Mouse (Mus musculus): ENCODE measurements around the gene Plk1. TPM values are rescaled to one million over a fixed set of nuclear protein-coding genes. Genes with fewer than 3 reads are reported as not detected.
A peak's percentile ranks its signal among the peaks of the same experiment; 100 is the strongest.

Gene Plk1
- total RNA-seq, 4 experiments from 2014 or later = 0.31 to 0.66 (median 0.46) TPM

- DNase-seq (ENCODE audit: low spot score) = no peak
These were observed 34.7 kb downstream of the Plk1 start for GRCm38 (mm10) chr7:122193919-122194318.

- no peak for DNase-seq (ENCODE audit: low spot score)
These were observed 37.5 kb downstream of the Plk1 start for GRCm38 (mm10) chr7:122196771-122197170.

- DNase-seq (ENCODE audit: low spot score) = peak; percentile 21
These were observed 38.1 kb downstream of the Plk1 start for GRCm38 (mm10) chr7:122197306-122197705.

- DNase-seq (ENCODE audit: low spot score) = peak; percentile 53
These were observed 40.1 kb downstream of the Plk1 start for GRCm38 (mm10) chr7:122199296-122199695.

GRCm38 (mm10) chr7:122203936-122204335 is 44.7 kb downstream of the Plk1 start:
- no peak for DNase-seq (ENCODE audit: low spot score)

GRCm38 (mm10) chr7:122206121-122206520 is 46.9 kb downstream of the Plk1 start:
- DNase-seq (ENCODE audit: low spot score) = peak; percentile 7

- DNase-seq (ENCODE audit: low spot score) = peak; percentile 24
These were observed 49.2 kb downstream of the Plk1 start for GRCm38 (mm10) chr7:122208276-122209021.

- peak; percentile 35 for DNase-seq (ENCODE audit: low spot score)
These were observed 60.1 kb downstream of the Plk1 start, which contains the start of gene Chp2 for GRCm38 (mm10) chr7:122219315-122219801. Gene Chp2, plus strand, starts transcription at chr7:122219496.

Other genes with a start within 250 kb of the Plk1 start
- 10 to 100 TPM; 19.1 to 20.6 (median 20.1) TPM for gene Cog7, start 177.7 kb upstream of the Plk1 start, total RNA-seq (2022)
- gene Gga2, start 138.2 kb upstream of the Plk1 start, total RNA-seq (2022) = 10 to 100 TPM; 31.7 to 39.2 (median 35.4) TPM
- gene Ubfd1, start 92.3 kb upstream of the Plk1 start, total RNA-seq (2022) = 10 to 100 TPM; 32.5 to 41.6 (median 37.3) TPM
- 10 to 100 TPM; 13.3 to 14.3 (median 13.7) TPM for gene Ears2, start 92.2 kb upstream of the Plk1 start, total RNA-seq (2022)
- gene Ndufab1, start 57.6 kb upstream of the Plk1 start, total RNA-seq (2022) = 1,000 to 10,000 TPM; 1,624 to 1,874 (median 1,747) TPM
- 1 to 10 TPM in 2 of 4 experiments, under 1 TPM in 2; 0.38 to 1.2 (median 1.0) TPM for gene Palb2, start 26.5 kb upstream of the Plk1 start, total RNA-seq (2022)
- 10 to 100 TPM; 28.6 to 29.8 (median 29.1) TPM for gene Dctn5, start 26.4 kb upstream of the Plk1 start, total RNA-seq (2022)
- not detected for gene Ern2, start 26.8 kb downstream of the Plk1 start, total RNA-seq (2022)
- 1 to 10 TPM; 2.9 to 3.9 (median 3.3) TPM for gene Chp2, start 60.1 kb downstream of the Plk1 start, total RNA-seq (2022)
- gene Prkcb, start 129.3 kb downstream of the Plk1 start, total RNA-seq (2022) = 1 to 10 TPM; 1.6 to 4.8 (median 2.1) TPM

Data from heart, adult 8-10 months (tissue).